8 mouse cellular contexts compared by ENCODE assay signal in the genomic region with DNA sequence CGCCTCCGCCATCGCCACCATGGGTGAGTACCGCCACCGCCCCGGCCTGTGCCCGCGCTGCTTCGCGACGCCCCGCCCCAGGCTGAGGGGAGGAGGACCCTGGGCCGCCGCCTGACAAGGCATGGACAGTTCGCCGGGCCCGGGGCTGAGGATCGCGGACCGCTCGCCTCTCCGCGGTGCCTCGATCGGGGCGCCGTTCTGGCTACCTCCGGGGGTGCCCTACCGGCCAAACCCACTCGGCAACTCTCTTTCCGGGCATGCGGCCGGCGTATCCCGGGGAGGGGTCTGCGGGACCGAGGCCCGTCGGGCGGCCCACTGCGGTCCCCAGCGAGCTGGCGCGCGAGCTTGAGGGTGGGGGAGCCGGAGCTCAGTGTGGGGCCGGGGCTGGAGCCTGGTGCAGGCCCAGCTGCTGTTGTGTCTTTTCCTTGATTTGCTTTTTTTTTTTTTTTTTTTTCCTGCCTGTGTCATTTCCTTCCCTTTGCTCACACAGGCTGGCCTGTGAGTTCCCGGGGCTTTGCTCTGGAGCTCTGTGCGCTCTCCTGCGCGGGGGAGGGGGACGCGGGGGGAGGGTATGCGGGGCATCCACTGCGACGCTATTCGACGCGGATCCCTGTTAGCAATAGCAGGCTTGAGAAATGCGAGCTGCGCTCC. TPM values are rescaled to one million over a fixed set of nuclear protein-coding genes. Genes with fewer than 3 reads are reported as not detected.
DNase-seq lines count a peak whose midpoint lies in the region; ATAC-seq and TF ChIP-seq lines count a peak whose summit lies in the region.

No protein-coding gene starts in this region.

- no peaks in the 10 kb centered on the region for H3K9me3 ChIP-seq in hindbrain, embryonic 16.5 days (ENCODE audit: control insufficient read depth, low read length)

- H3K27me3 ChIP-seq in hindbrain, embryonic 16.5 days (replicated peaks; ENCODE audit: control insufficient read depth, insufficient read depth, low read length) = no peaks in the 10 kb centered on the region

- no peaks in the 10 kb centered on the region for H3K36me3 ChIP-seq in hindbrain, embryonic 16.5 days (ENCODE audit: control insufficient read depth, insufficient read depth, low read length)
- no peaks in the 10 kb centered on the region for H3K36me3 ChIP-seq in macrophage (ENCODE audit: inconsistent target)

- intact Hi-C loops in left cerebral cortex, adult 2 months (cut with DNase I) = loop anchor here (2.0 kb wide), 1 partner anchor 76 kb away; a partner anchor contains a TSS

- H3K4me2 ChIP-seq in hindbrain, embryonic 16.5 days (ENCODE audit: low read length) = peak overlapping the region; percentile 68

- H3K79me2 ChIP-seq in macrophage (ENCODE audit: inconsistent target) = peaks cover 49% of the 10 kb centered on the region

- peak overlapping the region; percentile 99 for H3K4me3 ChIP-seq in hindbrain, embryonic 16.5 days (ENCODE audit: low read length)
- H3K4me3 ChIP-seq in left cerebral cortex, adult 2 months = peak overlapping the region; percentile 92
- peak overlapping the region; percentile 55 for H3K4me3 ChIP-seq in macrophage (ENCODE audit: inconsistent target)

- peak overlapping the region; percentile 97 for H3K27ac ChIP-seq in hindbrain, embryonic 16.5 days (ENCODE audit: low read depth, low read length)
- peak overlapping the region; percentile 95 for H3K27ac ChIP-seq in left cerebral cortex, adult 2 months
- peak overlapping the region; percentile 56 for H3K27ac ChIP-seq in macrophage

- peak overlapping the region; percentile 94 for H3K9ac ChIP-seq in hindbrain, embryonic 16.5 days (ENCODE audit: low read depth, low read length)

- peaks cover 10% of the 10 kb centered on the region for H3K4me1 ChIP-seq in hindbrain, embryonic 16.5 days (ENCODE audit: control insufficient read depth, insufficient read depth, low read depth, low read length)

- peak; percentile 28 for ATAC-seq in hindbrain, embryonic 16.5 days

- under 1% methylated on average over 48 of the region's 61 CpGs for WGBS in hindbrain, embryonic 16.5 days
- under 1% methylated on average over 53 of the region's 61 CpGs for WGBS in macrophage (ENCODE audit: missing documents)

- DNase-seq in WW6 (ENCODE audit: low read depth, low spot score) = peak; percentile 53
- DNase-seq in cerebellum, postnatal 25 days = peak; percentile 81 to 83
- DNase-seq in gastrocnemius, adult 18-20 months (ENCODE audit: low spot score) = peak; percentile 78
- DNase-seq in left cerebral cortex, adult 2 months (ENCODE audit: extremely low spot score in 1 of 2, low spot score in 2 of 2) = peak; percentile 67 to 69
- peak; percentile 64 for DNase-seq in right cerebral cortex, adult 18-20 months
- peak; percentile 78 for DNase-seq in urinary bladder, adult 2 months (ENCODE audit: low spot score)

- TF ChIP-seq CTCF in left cerebral cortex, adult 2 months (IDR thresholded peaks at IDR 0.05) = no peak; the same call in 1 of the 2 replicates

RNA-seq across cellular contexts. Expression of a gene that starts 0.6 kb away (rescaled TPM):
- 10 to 100 TPM; 20.9 to 23.2 TPM for total RNA-seq in gastrocnemius, adult 18-20 months (2021)
- 6.2 and 11.9 TPM in 2 replicates for polyA plus RNA-seq in hindbrain, embryonic 16.5 days (2015; fragmentation: Nextera tagmentation; extraction: Ambion mirVana)
- total RNA-seq in left cerebral cortex, adult 2 months (2021) = 10 to 100 TPM; 29.5 to 31.7 TPM
- 100 to 1,000 TPM in 18 of 26 experiments, 10 to 100 TPM in 8; 57.7 to 179 (median 131) TPM for total RNA-seq in macrophage (2018; cell fraction: chromatin; rRNA removed)
- 10 to 100 TPM; 43.2 to 66.4 (median 60.0) TPM for total RNA-seq in macrophage (2018; cell fraction: cytosol; rRNA removed)
- 100 to 1,000 TPM in 8 of 26 experiments, 10 to 100 TPM in 18; 44.3 to 138 (median 89.0) TPM for total RNA-seq in macrophage (2018; cell fraction: nucleus; rRNA removed)
- 47.7 to 51.9 TPM (median 49.8 TPM) in 3 replicates for polyA plus RNA-seq in macrophage (2018)
- polyA plus RNA-seq in urinary bladder, adult 2 months (2012; rRNA removed) = 38.1 and 39.1 TPM in 2 replicates

RNA-seq across cellular contexts. Expression of a gene that starts 19.2 kb away (rescaled TPM):
- total RNA-seq in gastrocnemius, adult 18-20 months (2021) = 10 to 100 TPM; 39.7 to 44.4 TPM
- 7.4 and 7.8 TPM in 2 replicates for polyA plus RNA-seq in hindbrain, embryonic 16.5 days (2015; fragmentation: Nextera tagmentation; extraction: Ambion mirVana)
- 10 to 100 TPM; 18.0 to 20.2 TPM for total RNA-seq in left cerebral cortex, adult 2 months (2021)
- total RNA-seq in macrophage (2018; cell fraction: chromatin; rRNA removed) = 1 to 10 TPM; 1.9 to 8.9 (median 4.9) TPM
- 10 to 100 TPM in 11 of 26 experiments, 1 to 10 TPM in 15; 2.5 to 14.2 (median 9.2) TPM for total RNA-seq in macrophage (2018; cell fraction: cytosol; rRNA removed)
- 10 to 100 TPM in 2 of 26 experiments, 1 to 10 TPM in 24; 2.4 to 11.2 (median 5.4) TPM for total RNA-seq in macrophage (2018; cell fraction: nucleus; rRNA removed)
- 9.9 to 15.0 TPM (median 13.6 TPM) in 3 replicates for polyA plus RNA-seq in macrophage (2018)
- polyA plus RNA-seq in urinary bladder, adult 2 months (2012; rRNA removed) = 11.3 and 13.1 TPM in 2 replicates

RNA-seq across cellular contexts. Expression of a gene that starts 48.4 kb away (rescaled TPM):
- total RNA-seq in gastrocnemius, adult 18-20 months (2021) = 10 to 100 TPM; 24.8 to 25.9 TPM
- polyA plus RNA-seq in hindbrain, embryonic 16.5 days (2015; fragmentation: Nextera tagmentation; extraction: Ambion mirVana) = 152 and 179 TPM in 2 replicates
- 100 to 1,000 TPM; 134 to 142 TPM for total RNA-seq in left cerebral cortex, adult 2 months (2021)
- 10 to 100 TPM in 25 of 26 experiments, 1 to 10 TPM in 1; 9.8 to 41.9 (median 24.5) TPM for total RNA-seq in macrophage (2018; cell fraction: chromatin; rRNA removed)
- total RNA-seq in macrophage (2018; cell fraction: cytosol; rRNA removed) = 10 to 100 TPM; 48.4 to 85.7 (median 63.7) TPM
- 10 to 100 TPM; 27.4 to 89.8 (median 55.4) TPM for total RNA-seq in macrophage (2018; cell fraction: nucleus; rRNA removed)
- polyA plus RNA-seq in macrophage (2018) = 33.8 to 64.7 TPM (median 48.5 TPM) in 3 replicates
- polyA plus RNA-seq in urinary bladder, adult 2 months (2012; rRNA removed) = 38.9 and 40.4 TPM in 2 replicates

Comparison
In these comparisons a context has a peak if more than half of its experiments do, and no peak if none do; other contexts are left out.
1. Peak in every context shown above with its lines: DNase-seq, ATAC-seq, H3K4me3 ChIP-seq and H3K27ac ChIP-seq.